Mouse (Mus musculus): Measurements from ENCODE around the gene Cyp2d11.

DNA sequence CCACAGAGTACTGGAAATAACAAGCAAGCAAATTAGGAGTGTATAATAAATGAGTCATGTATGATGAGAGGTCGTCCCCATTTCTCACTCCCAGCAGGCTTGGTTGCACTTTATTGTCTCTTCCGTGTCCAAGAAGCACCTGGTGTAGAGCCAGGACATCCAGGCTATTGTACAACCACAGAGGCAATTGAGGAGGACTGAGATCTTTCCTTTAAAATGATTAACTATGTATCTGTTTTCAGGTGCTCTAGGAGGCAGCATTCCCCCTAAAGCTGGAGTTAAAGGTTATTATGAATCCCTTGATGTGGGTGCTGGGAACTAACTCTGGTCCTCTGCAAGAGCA, 44.9 kb downstream of the Cyp2d11 start:
- TF ChIP-seq POLR2A (IDR thresholded peaks at IDR 0.05; ENCODE audit: insufficient read depth, low read length) (no peak), CTCF (IDR thresholded peaks at IDR 0.05; ENCODE audit: low read depth, low read length) (no peak), EP300 (IDR thresholded peaks at IDR 0.05; ENCODE audit: insufficient read depth, low read depth, low read length) (no peak)

Measured in ES-Bruce4 (cell line).